Mouse (Mus musculus): ENCODE measurements around the gene Cfap99.

Cfap99 gene

DNA sequence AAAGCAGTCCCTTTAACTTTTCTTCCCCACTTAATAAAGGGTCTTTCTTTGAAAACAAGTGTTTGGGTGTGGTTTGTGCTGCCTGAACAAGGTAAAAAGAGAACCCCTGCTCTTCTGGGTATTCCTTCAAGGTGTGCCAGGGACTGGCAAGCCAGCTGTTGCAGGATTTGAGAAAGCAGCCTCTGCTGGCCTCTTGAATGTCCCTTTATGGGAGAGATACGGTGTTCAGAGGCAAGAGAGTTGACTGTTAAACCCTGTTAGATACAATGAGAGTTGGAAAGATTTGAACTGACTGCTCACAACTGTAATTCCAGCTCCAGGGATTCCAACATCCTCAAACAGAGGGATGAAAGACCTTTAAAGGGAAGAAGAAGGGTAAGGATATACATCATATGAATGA is 45.7 kb downstream of the Cfap99 start:
- no peak for DNase-seq (ENCODE audit: low spot score)

DNA sequence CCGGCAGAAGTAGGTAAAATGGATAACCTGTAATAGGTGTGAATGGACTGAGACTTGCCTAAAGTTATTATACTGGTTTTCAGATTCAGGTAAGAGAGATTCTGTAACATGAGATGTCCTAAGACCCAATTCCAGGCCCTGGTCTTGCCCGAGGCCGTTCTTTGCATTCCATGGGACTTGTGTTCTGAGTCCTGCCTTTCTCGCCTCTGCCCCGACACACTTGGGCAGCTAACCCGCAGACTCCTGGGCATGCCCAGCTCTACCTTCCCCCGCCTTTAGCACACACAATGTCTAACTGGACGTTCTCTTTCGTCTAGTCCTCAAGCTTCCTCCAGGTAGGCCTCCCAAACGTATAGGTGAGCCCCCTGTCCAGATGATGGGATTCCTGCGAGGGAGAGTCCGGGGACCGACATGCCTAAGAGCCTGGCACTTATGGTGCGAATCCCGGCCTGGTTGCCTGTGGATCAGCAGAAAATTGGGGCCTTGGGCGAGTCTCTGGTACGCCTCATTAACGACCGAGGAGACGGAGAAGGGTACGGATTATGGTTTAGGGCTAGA is 47.2 kb downstream of the Cfap99 start:
- DNase-seq (ENCODE audit: low spot score) = no peak

DNA sequence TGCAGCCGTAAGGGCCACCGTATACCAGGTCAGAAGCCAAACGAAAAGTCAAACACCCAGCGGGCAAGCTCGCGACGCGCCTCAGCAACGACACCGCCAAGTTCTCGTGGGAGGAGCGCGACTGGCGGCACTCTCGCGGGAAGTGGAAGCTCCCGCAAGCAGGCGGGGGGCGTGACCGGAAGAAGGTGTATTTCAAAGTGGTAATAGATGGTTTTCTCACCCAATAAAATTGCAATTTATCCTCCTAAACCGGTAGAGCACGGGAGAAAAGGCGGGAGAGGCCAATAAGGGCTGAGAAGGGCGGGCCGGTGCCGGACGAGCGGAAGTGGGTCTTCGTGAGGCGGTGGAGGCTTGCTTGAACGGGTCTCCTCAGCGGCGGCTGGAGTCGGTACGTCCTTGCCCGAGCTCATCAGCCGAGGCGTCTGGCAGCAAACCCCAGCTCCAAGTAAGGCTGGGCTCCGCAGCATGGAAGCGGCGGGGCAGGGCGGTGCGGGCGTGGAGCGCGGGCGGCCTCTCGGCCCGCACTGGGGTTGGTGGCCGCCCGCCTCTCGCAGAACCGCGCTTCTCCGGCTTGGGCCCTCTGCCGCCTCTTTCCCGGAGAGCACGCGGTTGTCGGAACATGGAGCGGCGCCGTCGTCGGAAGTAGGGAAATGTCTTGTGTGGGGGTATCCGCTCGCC is 47.8 kb downstream of the Cfap99 start, which contains the start of gene Rnf4:
Gene Rnf4, plus strand, starts transcription at position 193 of the 678 bp plus-strand sequence.
- DNase-seq (ENCODE audit: low spot score) = peak; percentile 88

DNA sequence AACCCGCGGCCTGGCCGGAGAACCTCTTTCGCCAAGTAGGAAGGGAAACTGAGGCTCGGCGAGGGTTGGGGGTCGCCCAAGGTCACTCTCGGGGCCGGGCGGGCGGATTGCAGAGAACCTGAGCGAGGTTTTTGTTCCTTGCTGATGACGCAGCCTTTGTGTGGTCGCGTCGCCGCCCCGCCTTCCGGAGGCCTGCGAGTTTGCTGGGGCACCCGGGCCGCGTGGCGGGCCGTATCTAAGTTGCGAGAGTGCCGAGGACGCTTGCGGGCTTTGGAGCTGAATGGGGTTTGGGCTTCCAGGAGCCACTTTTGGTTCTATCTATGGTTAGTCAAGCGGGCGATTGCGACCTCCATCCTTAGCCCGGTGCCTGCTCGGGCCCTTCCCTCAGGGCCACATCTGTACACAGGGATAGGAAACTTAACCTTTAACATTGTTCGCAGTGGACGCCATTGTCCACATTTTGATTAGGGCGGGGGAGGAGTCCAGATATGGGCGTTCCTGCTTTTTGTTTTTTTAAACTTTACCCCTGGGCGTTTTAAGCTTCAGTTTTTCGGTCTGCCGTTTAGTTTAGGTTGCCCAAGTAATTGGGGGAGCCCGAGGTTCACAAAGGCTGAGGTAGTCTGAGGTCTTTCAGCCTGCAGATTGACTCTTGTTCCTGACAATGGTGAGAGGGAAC is 48.5 kb downstream of the Cfap99 start:
- DNase-seq (ENCODE audit: low spot score) = peak; percentile 20

DNA sequence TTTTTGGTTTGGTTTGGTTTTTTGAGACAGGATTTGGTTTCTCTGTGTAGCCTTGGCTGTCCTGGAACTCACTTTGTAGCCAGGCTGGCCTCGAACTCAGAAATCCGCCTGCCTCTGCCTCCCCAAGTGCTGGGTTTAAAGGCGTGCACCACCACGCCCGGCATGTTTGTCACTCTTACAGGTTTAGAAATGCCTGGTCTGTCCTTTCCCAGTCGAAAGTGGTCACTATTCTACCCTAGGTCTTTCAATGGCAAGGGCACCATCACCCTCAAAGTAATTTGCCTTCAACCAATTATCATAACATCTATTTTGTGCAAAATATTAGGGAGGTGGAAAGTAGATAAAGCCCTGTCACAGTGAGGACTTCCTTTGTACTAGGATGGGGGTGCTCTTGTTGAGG is 51.8 kb downstream of the Cfap99 start:
- no peak for DNase-seq (ENCODE audit: low spot score)

DNA sequence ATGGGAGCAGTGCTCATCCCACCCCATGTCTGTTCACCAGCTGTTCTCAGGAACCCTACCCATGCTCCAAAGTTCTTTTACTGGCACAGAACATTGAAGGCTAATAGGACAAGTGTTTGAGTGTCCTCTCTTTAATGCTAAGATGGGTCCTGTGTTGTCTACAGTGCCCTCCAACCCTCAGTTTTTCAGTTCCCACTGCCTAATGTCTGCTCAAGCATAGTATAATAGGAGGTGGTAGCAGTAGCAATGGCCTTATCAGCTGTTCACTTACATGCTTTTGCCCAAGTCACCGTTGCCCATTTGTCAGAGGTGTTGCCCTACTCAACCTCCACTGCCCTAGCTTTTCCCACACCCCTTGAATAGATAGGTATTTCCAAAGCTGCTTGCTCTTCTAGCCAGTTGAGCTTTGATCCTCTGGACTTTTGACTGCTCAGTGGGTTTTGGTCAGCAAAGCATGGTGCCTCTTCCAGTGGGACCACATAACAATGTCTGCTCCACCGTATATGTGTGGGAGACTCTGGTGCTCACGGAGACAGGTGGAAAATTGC is 63.8 kb downstream of the Cfap99 start:
- DNase-seq (ENCODE audit: low spot score) = no peak

DNA sequence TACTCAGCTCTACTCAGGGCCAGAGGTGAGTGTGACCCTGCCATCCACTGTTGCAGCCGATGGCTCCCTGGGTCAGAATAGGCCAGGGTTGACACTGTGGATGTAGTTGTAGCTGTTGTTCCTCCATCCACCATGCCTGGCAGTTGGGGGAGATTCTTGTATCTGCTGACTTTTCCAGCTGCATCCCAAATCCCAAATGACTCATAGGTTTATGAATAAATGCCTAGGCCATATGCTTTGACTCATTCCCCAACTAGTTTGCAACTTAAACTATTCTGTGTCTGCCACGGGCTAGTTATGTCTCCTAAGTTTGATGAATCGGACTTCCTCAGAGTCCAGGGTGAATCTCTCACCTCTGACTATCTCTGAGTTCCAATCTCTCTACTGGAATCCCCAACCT is 71.9 kb downstream of the Cfap99 start:
- DNase-seq (ENCODE audit: low spot score) = no peak

DNA sequence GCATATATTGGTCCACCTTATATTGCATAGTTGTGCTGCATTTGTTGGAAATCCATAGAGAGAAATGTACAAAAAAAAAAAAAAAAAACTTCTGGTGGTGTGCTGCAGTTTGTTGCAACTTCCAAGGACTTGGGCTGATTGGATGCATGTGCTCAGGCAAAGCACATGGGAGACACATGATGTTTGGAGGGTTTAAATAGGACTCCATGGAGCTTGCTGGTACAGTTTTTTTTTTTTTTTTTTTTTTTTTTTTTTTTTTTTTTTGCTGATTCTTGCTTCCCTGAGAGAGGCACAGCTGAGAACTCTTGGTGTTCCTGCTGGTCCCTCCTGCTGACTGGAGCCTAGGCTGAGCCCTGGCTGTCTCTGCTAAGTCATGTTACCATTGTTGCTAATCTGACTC is 74.7 kb downstream of the Cfap99 start:
- DNase-seq (ENCODE audit: low spot score) = no peak

DNA sequence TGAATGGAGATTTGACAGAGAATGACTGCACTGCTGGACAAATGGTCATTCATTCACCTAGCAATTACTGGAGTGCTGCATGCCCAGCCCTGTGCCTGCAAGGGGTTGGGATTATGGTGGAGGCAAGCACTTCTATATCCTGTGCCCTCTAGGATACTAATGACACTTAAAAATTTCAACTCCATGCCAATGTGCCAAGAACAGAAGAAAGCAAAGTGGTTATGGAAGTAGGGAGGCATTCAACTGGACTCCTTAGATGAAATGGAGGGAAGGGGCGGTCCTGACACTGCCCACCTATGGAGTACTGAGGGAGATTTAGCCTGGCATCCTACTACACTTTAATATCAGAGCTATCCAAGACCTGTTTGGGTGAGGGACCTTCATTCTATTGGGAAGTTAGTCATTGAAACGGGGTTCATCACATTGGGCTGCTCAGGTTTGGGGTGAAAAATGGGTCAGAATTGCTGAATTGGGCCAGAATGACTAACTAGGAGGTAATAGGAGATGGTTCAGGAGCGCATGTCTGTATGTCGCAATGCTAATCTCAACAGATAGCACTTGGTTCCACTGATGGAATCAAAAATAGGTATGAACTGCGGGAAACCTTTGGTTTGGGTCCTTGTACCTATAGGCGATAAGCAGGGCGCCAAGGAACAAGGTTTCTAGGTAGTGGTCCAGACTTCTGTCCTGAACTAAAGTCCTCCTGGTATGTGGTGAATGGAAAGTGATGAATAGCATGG is 80.3 kb downstream of the Cfap99 start:
- DNase-seq (ENCODE audit: low spot score) = no peak

DNA sequence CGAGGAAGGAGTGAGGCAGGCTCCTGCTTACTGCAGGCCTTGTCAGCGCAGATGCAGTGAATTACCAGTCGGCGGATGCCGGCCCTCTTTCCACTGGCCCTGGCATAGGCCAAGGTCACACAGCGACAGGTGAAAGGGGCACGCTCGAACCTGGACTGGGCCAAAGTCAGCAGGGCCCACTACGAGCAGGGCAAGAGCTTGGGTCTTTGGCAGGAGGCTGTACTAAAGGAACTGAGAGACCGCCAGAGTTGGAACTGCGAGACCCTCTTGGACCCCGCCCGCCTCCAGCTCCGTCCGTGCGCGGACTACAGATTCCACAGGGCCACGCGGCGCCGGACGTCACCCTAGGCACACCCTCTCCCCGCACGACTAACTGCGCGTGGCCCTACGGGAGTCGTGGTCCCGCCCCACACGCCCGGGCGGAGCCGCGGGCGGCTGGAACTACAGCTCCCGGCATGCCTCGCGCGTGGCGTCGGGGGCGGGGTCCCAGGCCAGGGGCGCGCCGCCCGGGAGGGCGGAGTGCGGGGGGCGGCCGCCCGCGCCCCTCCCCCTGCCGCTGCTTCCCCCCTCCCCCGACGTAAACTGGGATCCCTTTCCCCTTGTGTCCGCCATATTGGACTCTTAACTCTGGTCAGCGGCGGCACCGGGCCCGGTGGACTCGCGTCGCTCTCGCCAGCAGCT is 81.1 kb downstream of the Cfap99 start, which contains the start of gene Fam193a:
Gene Fam193a, plus strand, starts transcription at position 593 of the 681 bp plus-strand sequence.
- DNase-seq (ENCODE audit: low spot score) = peak; percentile 86

DNA sequence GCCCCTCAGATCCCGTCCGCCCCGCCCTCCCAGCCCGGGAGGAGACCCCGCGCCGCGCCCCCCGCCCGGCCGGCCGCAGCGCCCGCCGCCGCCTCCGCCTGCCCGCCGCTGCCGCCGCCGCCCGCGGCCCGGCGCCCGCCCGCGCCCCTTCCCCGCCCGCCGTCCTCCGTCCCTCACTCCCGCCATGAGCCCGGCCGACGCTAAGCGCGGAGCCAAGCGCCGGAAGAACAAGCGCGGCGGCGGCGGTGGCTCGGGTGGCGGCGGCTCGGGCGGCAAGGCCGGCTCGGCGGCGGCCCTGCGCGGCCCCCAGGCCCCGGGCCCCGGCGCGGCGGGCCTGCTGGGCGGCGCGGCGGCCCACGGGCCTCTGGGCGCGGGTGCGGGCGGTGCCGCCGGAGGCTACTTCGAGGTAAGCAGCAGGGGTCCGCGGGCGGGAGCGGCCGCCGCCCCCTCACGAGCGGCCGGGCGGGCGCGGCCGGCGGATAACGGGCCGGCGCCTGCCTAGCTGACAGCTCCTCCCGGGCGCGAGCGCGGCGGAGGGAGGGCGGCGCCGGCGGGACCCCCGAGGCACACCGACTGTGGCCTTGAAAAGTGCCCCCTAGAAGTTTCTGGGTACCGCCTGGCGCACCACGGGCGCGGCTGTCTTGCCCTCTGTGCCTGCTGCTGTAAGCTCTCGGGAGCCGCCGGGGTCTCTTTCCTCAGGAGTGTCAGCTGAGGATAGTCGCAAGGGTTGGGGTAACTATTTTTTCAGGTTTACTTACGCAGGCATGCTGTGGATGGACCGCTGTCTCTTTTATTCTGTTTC is 81.8 kb downstream of the Cfap99 start:
- DNase-seq (ENCODE audit: low spot score) = no peak

DNA sequence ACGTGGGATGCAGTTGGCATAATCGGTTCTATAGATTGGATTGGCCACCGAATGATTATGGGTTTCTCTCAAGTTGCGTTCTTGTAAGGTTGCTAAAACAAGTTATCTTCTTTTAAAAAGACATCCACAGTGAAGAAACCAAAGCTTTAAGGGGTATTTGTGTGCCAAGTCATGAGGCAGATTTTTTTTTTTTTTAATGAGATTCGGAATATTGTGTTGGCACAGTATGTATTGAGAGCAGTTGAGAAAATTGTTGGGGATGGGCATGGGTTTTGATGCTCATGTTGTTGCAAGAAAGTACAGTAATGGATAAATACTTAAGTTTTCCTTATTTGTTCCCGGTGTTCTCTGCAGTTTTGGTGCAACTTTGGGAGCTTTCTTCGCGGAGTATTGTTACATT is 82.4 kb downstream of the Cfap99 start:
- DNase-seq (ENCODE audit: low spot score) = no peak

DNA sequence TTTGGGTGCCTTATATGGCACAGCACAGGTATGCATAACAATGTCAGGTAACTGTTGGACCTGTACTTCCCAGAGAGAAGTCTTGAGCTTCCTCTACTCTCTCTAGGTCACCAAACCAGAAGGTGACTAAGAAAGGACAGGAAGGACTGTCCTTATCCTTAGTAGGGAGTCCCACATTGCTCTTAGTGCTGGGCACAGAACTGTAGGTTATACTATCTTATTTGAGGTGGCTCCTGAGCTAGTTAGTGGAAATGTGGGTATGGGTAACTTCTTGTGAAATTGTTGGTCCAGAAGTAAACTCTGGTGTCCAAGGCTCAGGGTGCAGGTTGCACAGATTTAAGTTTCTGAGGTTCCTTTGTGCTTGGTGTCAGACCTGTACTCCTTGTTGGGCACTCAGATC is 83.7 kb downstream of the Cfap99 start:
- no peak for DNase-seq (ENCODE audit: low spot score)

DNA sequence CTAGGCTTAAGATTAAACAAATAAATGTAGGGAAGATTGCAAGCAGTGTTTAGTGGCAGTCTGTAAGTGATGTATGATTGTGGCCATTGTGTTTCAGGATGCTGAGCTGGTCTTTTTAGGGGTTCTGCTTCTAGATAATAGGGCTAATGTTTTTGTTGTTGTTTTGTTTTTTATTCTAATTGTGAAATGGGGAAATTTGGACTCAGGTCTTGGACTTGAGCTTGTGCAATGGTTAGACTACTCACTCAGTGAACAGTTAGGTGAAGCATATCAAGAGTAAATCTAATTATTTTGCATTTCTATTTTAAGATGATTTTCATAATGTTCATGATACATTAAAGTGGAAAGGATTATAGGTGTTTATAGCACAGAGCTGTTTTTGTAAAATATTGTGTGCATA is 84.1 kb downstream of the Cfap99 start:
- no peak for DNase-seq (ENCODE audit: low spot score)
